Comparison of ENCODE assay signal across 11 mouse cellular contexts in the genomic region with DNA sequence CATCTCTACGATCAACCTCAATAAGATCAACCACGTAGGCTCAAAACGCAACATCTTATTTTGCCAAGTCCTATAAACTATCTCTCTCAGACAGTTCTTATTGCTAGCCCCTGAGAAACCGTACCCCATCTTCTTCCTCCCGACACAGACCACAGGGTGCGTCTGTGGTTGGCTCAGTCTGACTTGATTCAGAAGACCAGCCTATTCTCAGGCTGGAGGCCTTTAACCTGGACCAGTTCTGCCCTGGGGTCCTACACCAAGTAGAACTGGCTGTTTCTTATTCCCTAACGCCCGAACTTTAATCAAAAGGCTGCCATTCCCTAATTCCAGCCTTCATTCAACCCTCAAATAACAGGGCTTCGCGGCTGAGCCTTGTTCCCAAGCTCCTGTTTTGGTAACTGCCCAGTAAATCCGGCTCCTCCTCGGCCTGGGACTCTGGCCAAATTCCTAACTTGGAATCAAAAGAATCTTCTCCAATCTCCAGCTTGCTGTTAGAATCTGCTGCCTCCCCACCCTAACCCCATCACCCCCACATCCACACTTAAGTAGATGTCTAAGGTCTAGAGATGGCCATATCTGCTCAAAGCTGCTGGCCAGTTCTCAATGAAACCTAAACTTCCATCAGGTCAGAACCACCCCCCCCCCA.
A peak's percentile ranks its signal among the peaks of the same experiment; 100 is the strongest.
DNase-seq lines count a peak whose midpoint lies in the region; ATAC-seq lines count a peak whose summit lies in the region.
"Had no signal": no experiment of that assay in that cellular context is flagged by ENCODE, and none has a peak within 500 bp of the region (broad histone marks: within the 10 kb centered on the region; RNA-seq: fewer than 3 reads in every experiment).

No protein-coding gene starts in this region.

- WGBS in hindbrain, embryonic 11.5 days: 88% methylated on average over 12 of the region's 12 CpGs

- no peak for DNase-seq in frontal cortex, postnatal 10 days (ENCODE audit: low spot score in 2 of 2)
- peak; percentile 52 for DNase-seq in testis, postnatal 10 days (ENCODE audit: low spot score)
- no peak for DNase-seq in testis, postnatal 14 days (ENCODE audit: low spot score)
- peak; percentile 84 for DNase-seq in kidney, postnatal 10 days
- peak; percentile 29 for DNase-seq in right cerebral cortex, postnatal 14 days
- no peak for DNase-seq in frontal cortex, postnatal 25 days (ENCODE audit: low spot score in 2 of 2)
- no peak for DNase-seq in hindbrain, embryonic 11.5 days (ENCODE audit: low spot score)
- DNase-seq: thymus, adult 2 months had no signal

- no peak overlapping the region for H3K4me2 ChIP-seq in hindbrain, embryonic 11.5 days (replicated peaks; ENCODE audit: low read depth, low read length)
- H3K4me2 ChIP-seq: embryonic facial prominence, embryonic 12.5 days had no signal

- peak; percentile 27; the same call in 1 of the 2 replicates for ATAC-seq in frontal cortex, adult (ENCODE audit: low TSS enrichment)
- no peak for ATAC-seq in hindbrain, embryonic 11.5 days (ENCODE audit: low FRiP score)
- ATAC-seq: CD4-positive, CD25-positive, alpha-beta regulatory T cell, adult 4 months had no signal

- H3K27me3 ChIP-seq in hindbrain, embryonic 11.5 days (ENCODE audit: control insufficient read depth, insufficient read depth, low read length): no peaks in the 10 kb centered on the region
- H3K27me3 ChIP-seq: embryonic facial prominence, embryonic 12.5 days had no signal

- H3K9ac ChIP-seq in hindbrain, embryonic 11.5 days (ENCODE audit: low read depth, low read length): no peak overlapping the region
- H3K9ac ChIP-seq: embryonic facial prominence, embryonic 12.5 days had no signal

- no peaks in the 10 kb centered on the region for H3K36me3 ChIP-seq in hindbrain, embryonic 11.5 days (ENCODE audit: control insufficient read depth, insufficient read depth, low read length)
- H3K36me3 ChIP-seq: embryonic facial prominence, embryonic 12.5 days had no signal

- no peak overlapping the region for H3K27ac ChIP-seq in hindbrain, embryonic 11.5 days (ENCODE audit: low read depth, low read length)
- H3K27ac ChIP-seq: embryonic facial prominence, embryonic 12.5 days had no signal

- H3K9me3 ChIP-seq in hindbrain, embryonic 11.5 days (ENCODE audit: control insufficient read depth, low read length): no peaks in the 10 kb centered on the region
- H3K9me3 ChIP-seq: embryonic facial prominence, embryonic 12.5 days had no signal

- no peaks in the 10 kb centered on the region for H3K4me1 ChIP-seq in hindbrain, embryonic 11.5 days (replicated peaks; ENCODE audit: control insufficient read depth, insufficient read depth, low read length)

- no peak overlapping the region for H3K4me3 ChIP-seq in hindbrain, embryonic 11.5 days (ENCODE audit: low read depth, low read length)
- H3K4me3 ChIP-seq: embryonic facial prominence, embryonic 12.5 days had no signal

Comparison
In these comparisons a context has a peak if more than half of its experiments do, and no peak if none do; other contexts are left out.
1. DNase-seq: peak in testis, postnatal 10 days (single experiment), kidney, postnatal 10 days (single experiment) and right cerebral cortex, postnatal 14 days (single experiment); none in frontal cortex, postnatal 10 days (0 of 2), testis, postnatal 14 days (single experiment), frontal cortex, postnatal 25 days (0 of 2) and hindbrain, embryonic 11.5 days (single experiment).